Mouse (Mus musculus): ENCODE results near the gene Gm8453.
"Not testable (repeated sequence)": the region's sequence is repeated elsewhere in the genome, so short reads cannot be mapped to it uniquely, and the experiment has no call there.

Gm8453 gene

GRCm38 (mm10) chr7:22229384-22229783, at the start of gene Gm8453:
Gene Gm8453, minus strand, starts transcription at chr7:22229484.
- DNase-seq (ENCODE audit: low spot score), result not testable (repeated sequence)

- not testable (repeated sequence) for DNase-seq (ENCODE audit: low spot score)
Observed at GRCm38 (mm10) chr7:22201164-22201563, 28.1 kb downstream of the Gm8453 start, which contains the start of gene Gm8653. Gene Gm8653, minus strand, starts transcription at chr7:22201264.

GRCm38 (mm10) chr7:22189077-22189476, 40.2 kb downstream of the Gm8453 start, which contains the start of gene Vmn1r143:
Gene Vmn1r143, plus strand, starts transcription at chr7:22189377.
- not testable (repeated sequence) for DNase-seq (ENCODE audit: low spot score)

Data from MN1 (cell line).